24 mouse cellular contexts compared by ENCODE assay signal in the genomic region with DNA sequence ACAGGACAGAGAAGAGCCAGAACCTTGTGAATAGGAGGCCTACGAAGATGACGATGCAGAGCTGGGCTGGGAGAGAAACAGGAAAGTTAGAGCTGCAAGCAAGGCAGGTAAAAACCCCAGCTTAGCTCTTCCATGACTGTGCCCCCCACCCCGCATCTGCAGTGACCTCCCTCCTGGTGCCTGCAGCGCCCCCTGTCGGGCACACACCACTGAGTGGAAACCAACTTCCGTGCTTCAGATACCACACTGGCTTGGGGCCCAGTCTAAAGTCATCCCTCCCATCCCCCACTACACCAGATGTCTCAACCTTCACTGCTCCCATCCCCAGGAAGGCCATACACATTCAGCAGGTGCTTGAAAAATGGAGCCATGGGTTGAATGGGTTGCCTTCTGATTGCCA. TPM values are rescaled to one million over a fixed set of nuclear protein-coding genes. Genes with fewer than 3 reads are reported as not detected.
A peak's percentile ranks its signal among the peaks of the same experiment; 100 is the strongest.
DNase-seq lines count a peak whose midpoint lies in the region; ATAC-seq and TF ChIP-seq lines count a peak whose summit lies in the region.
"Had no signal": no experiment of that assay in that cellular context is flagged by ENCODE, and none has a peak within 500 bp of the region (broad histone marks: within the 10 kb centered on the region; RNA-seq: fewer than 3 reads in every experiment).

No protein-coding gene starts in this region.

- no peak overlapping the region for H3K27ac ChIP-seq in hindbrain, postnatal 0 days
- no peak overlapping the region for H3K27ac ChIP-seq in hindbrain, embryonic 16.5 days (ENCODE audit: low read depth, low read length)
- H3K27ac ChIP-seq in lung, postnatal 0 days (ENCODE audit: low read length) = no peak overlapping the region
- no peak overlapping the region for H3K27ac ChIP-seq in bone marrow, adult 2 months (ENCODE audit: control insufficient read depth, insufficient read depth, low read depth, low read length, poor library complexity)
- H3K27ac ChIP-seq: embryonic facial prominence, embryonic 15.5 days; forebrain, embryonic 10.5 days; left cerebral cortex, adult 2 months; limb, embryonic 10.5 days; macrophage; neural tube, embryonic 13.5 days had no signal

- 67% methylated on average over 6 of the region's 6 CpGs for WGBS in hindbrain, postnatal 0 days
- 68% methylated on average over 6 of the region's 6 CpGs for WGBS in hindbrain, embryonic 16.5 days
- WGBS in lung, postnatal 0 days = 73% methylated on average over 6 of the region's 6 CpGs
- WGBS in bone marrow, adult 2 months = 64% methylated on average over 6 of the region's 6 CpGs

- TF ChIP-seq CTCF in hindbrain, postnatal 0 days (IDR thresholded peaks at IDR 0.05; ENCODE audit: low read depth) = peak; percentile 23; the same call in 1 of the 2 replicates
- peak; percentile 22; the same call in 1 of the 2 replicates for TF ChIP-seq CTCF in lung, postnatal 0 days (IDR thresholded peaks at IDR 0.05)
- TF ChIP-seq CTCF in bone marrow, adult 2 months (IDR thresholded peaks at IDR 0.05; ENCODE audit: control insufficient read depth, insufficient read depth, low read length) = peak; percentile 27; the same call in 1 of the 2 replicates

- H3K36me3 ChIP-seq in hindbrain, postnatal 0 days (ENCODE audit: insufficient read depth, low read length) = no peaks in the 10 kb centered on the region
- no peaks in the 10 kb centered on the region for H3K36me3 ChIP-seq in hindbrain, embryonic 16.5 days (ENCODE audit: control insufficient read depth, insufficient read depth, low read length)
- no peaks in the 10 kb centered on the region for H3K36me3 ChIP-seq in lung, postnatal 0 days (ENCODE audit: insufficient read depth, low read length)
- H3K36me3 ChIP-seq: embryonic facial prominence, embryonic 15.5 days; heart, embryonic 12.5 days; neural tube, embryonic 13.5 days had no signal

- H3K4me2 ChIP-seq in hindbrain, postnatal 0 days (ENCODE audit: low read depth, low read length) = no peak overlapping the region
- no peak overlapping the region for H3K4me2 ChIP-seq in hindbrain, embryonic 16.5 days (ENCODE audit: low read length)
- no peak overlapping the region for H3K4me2 ChIP-seq in lung, postnatal 0 days (replicated peaks; ENCODE audit: low read depth, low read length)
- H3K4me2 ChIP-seq: embryonic facial prominence, embryonic 15.5 days; heart, embryonic 12.5 days; midbrain, embryonic 11.5 days; neural tube, embryonic 13.5 days had no signal

- no peaks in the 10 kb centered on the region for H3K9me3 ChIP-seq in hindbrain, postnatal 0 days (ENCODE audit: low read length)
- H3K9me3 ChIP-seq in hindbrain, embryonic 16.5 days (ENCODE audit: control insufficient read depth, low read length) = no peaks in the 10 kb centered on the region
- H3K9me3 ChIP-seq in lung, postnatal 0 days (ENCODE audit: low read length) = no peaks in the 10 kb centered on the region
- H3K9me3 ChIP-seq: embryonic facial prominence, embryonic 15.5 days; forebrain, embryonic 10.5 days; heart, embryonic 12.5 days; limb, embryonic 10.5 days; neural tube, embryonic 13.5 days had no signal

- no peak for TF ChIP-seq POLR2A in bone marrow, adult 2 months (IDR thresholded peaks at IDR 0.05; ENCODE audit: borderline replicate concordance, control insufficient read depth, low read depth, low read length)

- no peak for ATAC-seq in hindbrain, postnatal 0 days
- no peak for ATAC-seq in hindbrain, embryonic 16.5 days
- ATAC-seq in lung, postnatal 0 days = no peak
- ATAC-seq: Patski had no signal

- H3K4me3 ChIP-seq in hindbrain, postnatal 0 days (ENCODE audit: low read length) = no peak overlapping the region
- H3K4me3 ChIP-seq in hindbrain, embryonic 16.5 days (ENCODE audit: low read length) = no peak overlapping the region
- no peak overlapping the region for H3K4me3 ChIP-seq in lung, postnatal 0 days (ENCODE audit: low read depth, low read length)
- no peak overlapping the region for H3K4me3 ChIP-seq in bone marrow, adult 2 months (replicated peaks; ENCODE audit: control insufficient read depth, low read depth, low read length)
- H3K4me3 ChIP-seq: embryonic facial prominence, embryonic 15.5 days; forebrain, embryonic 10.5 days; heart, embryonic 12.5 days; left cerebral cortex, adult 2 months; limb, embryonic 10.5 days; neural tube, embryonic 13.5 days had no signal

- no peaks in the 10 kb centered on the region for H3K27me3 ChIP-seq in hindbrain, postnatal 0 days (ENCODE audit: insufficient read depth, low read length)
- no peaks in the 10 kb centered on the region for H3K27me3 ChIP-seq in hindbrain, embryonic 16.5 days (replicated peaks; ENCODE audit: control insufficient read depth, insufficient read depth, low read length)
- no peaks in the 10 kb centered on the region for H3K27me3 ChIP-seq in lung, postnatal 0 days (replicated peaks; ENCODE audit: insufficient read depth, low read length)
- H3K27me3 ChIP-seq: heart, embryonic 12.5 days; Patski had no signal

- no peak for DNase-seq in hindbrain, postnatal 0 days (ENCODE audit: low spot score)
- no peak for DNase-seq in lung, postnatal 0 days (ENCODE audit: low spot score)
- no peak for DNase-seq in lung, postnatal 4 days
- peak; percentile 52 for DNase-seq in ES-CJ7 (ENCODE audit: low read depth, low spot score)
- DNase-seq in kidney, postnatal 25 days = no peak
- DNase-seq: adrenal gland, postnatal 36 days; cerebellum, adult 9-10 months; embryo, embryonic 11 days; gastrocnemius, postnatal 36 days; right cerebral cortex, postnatal 4 days had no signal

- no peaks in the 10 kb centered on the region for H3K4me1 ChIP-seq in hindbrain, postnatal 0 days (ENCODE audit: insufficient read depth, low read length)
- no peaks in the 10 kb centered on the region for H3K4me1 ChIP-seq in hindbrain, embryonic 16.5 days (ENCODE audit: control insufficient read depth, insufficient read depth, low read depth, low read length)
- no peaks in the 10 kb centered on the region for H3K4me1 ChIP-seq in lung, postnatal 0 days (ENCODE audit: insufficient read depth, low read depth, low read length)
- H3K4me1 ChIP-seq in bone marrow, adult 2 months (ENCODE audit: control insufficient read depth, insufficient read depth, low read length) = peaks cover under 1% of the 10 kb centered on the region; the same call in 1 of the 2 replicates

- no peak for TF ChIP-seq EP300 in lung, postnatal 0 days (IDR thresholded peaks at IDR 0.05)

- H3K9ac ChIP-seq in hindbrain, postnatal 0 days (replicated peaks; ENCODE audit: low read length) = no peak overlapping the region
- H3K9ac ChIP-seq in hindbrain, embryonic 16.5 days (ENCODE audit: low read depth, low read length) = no peak overlapping the region
- H3K9ac ChIP-seq in lung, postnatal 0 days (replicated peaks; ENCODE audit: low read depth) = no peak overlapping the region
- H3K9ac ChIP-seq: embryonic facial prominence, embryonic 15.5 days; heart, embryonic 12.5 days; neural tube, embryonic 13.5 days had no signal

RNA-seq across cellular contexts. Expression of a gene that starts 5.8 kb away (rescaled TPM):
- total RNA-seq in hindbrain, postnatal 0 days (2014; rRNA removed) = 1.2 TPM in 1 of 2 replicates, not detected in the other
- polyA plus RNA-seq in hindbrain, postnatal 0 days (2015; fragmentation: Nextera tagmentation; extraction: Ambion mirVana) = 0.29 TPM in 2 replicates
- 0.80 and 1.3 TPM in 2 replicates for polyA plus RNA-seq in hindbrain, embryonic 16.5 days (2015; fragmentation: Nextera tagmentation; extraction: Ambion mirVana)
- 0.27 and 0.55 TPM in 2 replicates for polyA plus RNA-seq in lung, postnatal 0 days (2015; fragmentation: Nextera tagmentation; extraction: Ambion mirVana)
- polyA plus RNA-seq in bone marrow, adult 2 months (2011; ENCODE audit: insufficient read depth, insufficient read length, low replicate concordance, missing spikeins) = 1.1 and 5.9 TPM in 2 replicates
- total RNA-seq: CH12.LX; gastrocnemius, postnatal 36 days; layer of hippocampus, adult 18-20 months; left cerebral cortex, adult 2 months had no signal
- polyA plus RNA-seq: Patski; testis, adult 2 months had no signal

RNA-seq across cellular contexts. Expression of a gene that starts 34.7 kb away (rescaled TPM):
- total RNA-seq in hindbrain, postnatal 0 days (2014; rRNA removed) = 292 and 327 TPM in 2 replicates
- 97.4 and 111 TPM in 2 replicates for polyA plus RNA-seq in hindbrain, postnatal 0 days (2015; fragmentation: Nextera tagmentation; extraction: Ambion mirVana)
- polyA plus RNA-seq in hindbrain, embryonic 16.5 days (2015; fragmentation: Nextera tagmentation; extraction: Ambion mirVana) = 127 and 137 TPM in 2 replicates
- 29.6 and 35.9 TPM in 2 replicates for polyA plus RNA-seq in lung, postnatal 0 days (2015; fragmentation: Nextera tagmentation; extraction: Ambion mirVana)
- 1.7 TPM in 1 of 2 replicates, not detected in the other for polyA plus RNA-seq in bone marrow, adult 2 months (2011; ENCODE audit: insufficient read depth, insufficient read length, low replicate concordance, missing spikeins)

RNA-seq across cellular contexts. Expression of a gene that starts 50.1 kb away (rescaled TPM):
- 37.8 TPM in 2 replicates for total RNA-seq in hindbrain, postnatal 0 days (2014; rRNA removed)
- 28.3 and 29.9 TPM in 2 replicates for polyA plus RNA-seq in hindbrain, postnatal 0 days (2015; fragmentation: Nextera tagmentation; extraction: Ambion mirVana)
- polyA plus RNA-seq in hindbrain, embryonic 16.5 days (2015; fragmentation: Nextera tagmentation; extraction: Ambion mirVana) = 23.7 and 24.9 TPM in 2 replicates
- 14.6 and 15.3 TPM in 2 replicates for polyA plus RNA-seq in lung, postnatal 0 days (2015; fragmentation: Nextera tagmentation; extraction: Ambion mirVana)
- polyA plus RNA-seq in bone marrow, adult 2 months (2011; ENCODE audit: insufficient read depth, insufficient read length, low replicate concordance, missing spikeins) = 3.8 and 10.9 TPM in 2 replicates

Comparison
In these comparisons a context has a peak if more than half of its experiments do, and no peak if none do; other contexts are left out.
1. RNA of a gene that starts 34.7 kb away (polyA plus RNA-seq): 127 to 137 TPM in hindbrain, embryonic 16.5 days, 97.4 to 111 TPM in hindbrain, postnatal 0 days and 29.6 to 35.9 TPM in lung, postnatal 0 days; 1.7 TPM in bone marrow, adult 2 months; every median in the first group is over 10 times any median in the second.
2. Peak in every context shown above with its lines, with median percentiles within 50 percentile points of each other: CTCF ChIP-seq.